Mouse (Mus musculus) embryonic facial prominence, embryonic 14.5 days (tissue): ENCODE measurements at regions not wholly inside any gene's neighbourhood (a gene's known extent, or its start where the extent isn't known, plus 50 kb on each side); places are given as distances from the start of the nearest gene placed in this dataset.

ENCODE experiments used
- ATAC-seq: fragments of 200-750 bp; cut with Nextera tagmentation; 2 replicates; pipeline ENCODE4 v1.8.0; 2017; ENCODE audit warnings: low read depth, moderate number of reproducible peaks, moderate TSS enrichment
- DNase-seq: peaks from one replicate; pipeline ENCODE4 v3.0.0-alpha.2; 2015; ENCODE audit warnings: low spot score
- H3K27ac ChIP-seq: fragments of 300-500 bp; sonication (generic); replicated peaks from 2 replicates; pipeline ENCODE4 v1.5.1; 2014; ENCODE audit warnings: low read depth, mild to moderate bottlenecking, low read length, moderate library complexity
- H3K27me3 ChIP-seq: fragments of 300-500 bp; sonication (generic); replicated peaks from 2 replicates; pipeline ENCODE4 v1.6.1; 2014; ENCODE audit warnings: low read length; ENCODE audit not compliant: control insufficient read depth, insufficient read depth
- H3K36me3 ChIP-seq: fragments of 300-500 bp; sonication (generic); 2 replicates; pipeline ENCODE4 v1.6.1; 2014; ENCODE audit warnings: low read length, mixed read lengths; ENCODE audit not compliant: control insufficient read depth, insufficient read depth
- H3K4me1 ChIP-seq: fragments of 300-500 bp; sonication (generic); 2 replicates; pipeline ENCODE4 v1.6.1; 2014; ENCODE audit warnings: antibody characterized with exemption, low read length; ENCODE audit not compliant: control insufficient read depth, insufficient read depth
- H3K4me2 ChIP-seq: fragments of 300-500 bp; sonication (generic); 2 replicates; pipeline ENCODE4 v1.6.1; 2014; ENCODE audit warnings: low read depth, mild to moderate bottlenecking, low read length, moderate library complexity, mixed read lengths
- H3K4me3 ChIP-seq: fragments of 300-500 bp; sonication (generic); 2 replicates; pipeline ENCODE4 v1.5.1; 2014; ENCODE audit warnings: low read depth, mild to moderate bottlenecking, low read length
- H3K9ac ChIP-seq: fragments of 300-500 bp; sonication (generic); 2 replicates; pipeline ENCODE4 v1.6.1; 2014; ENCODE audit warnings: low read depth, mild to moderate bottlenecking, low read length, moderate library complexity, mixed read lengths
- H3K9me3 ChIP-seq: fragments of 300-500 bp; sonication (generic); 2 replicates; pipeline ENCODE4 v1.6.1; 2016; ENCODE audit warnings: low read length; ENCODE audit not compliant: control insufficient read depth
- WGBS: fragments of 180-500 bp; shearing (Covaris S2); extraction: QIAGEN DNeasy Blood & Tissue Kit; methylation state at CpG from one replicate; pipeline ENCODE4 v1.1.7; 2014; 5-methylcytosine and 5-hydroxymethylcytosine counted together

- WGBS = 58% methylated on average over 5 of the region's 5 CpGs
- no peaks in the 10 kb centered on the region for H3K4me1 ChIP-seq
- H3K36me3 ChIP-seq = no peaks in the 10 kb centered on the region
- no peak overlapping the region for H3K4me2 ChIP-seq
- H3K9me3 ChIP-seq = no peaks in the 10 kb centered on the region
- H3K9ac ChIP-seq = no peak overlapping the region
- ATAC-seq = no peak
- H3K4me3 ChIP-seq = no peak overlapping the region
- H3K27me3 ChIP-seq = no peaks in the 10 kb centered on the region
- DNase-seq = no peak
- H3K27ac ChIP-seq = no peak overlapping the region
Observed at GRCm38 (mm10) chr16:71267191-71267590, 953.4 kb downstream of the Gbe1 start.
